Mouse (Mus musculus): ENCODE results near the gene Pax3.

Gene Pax3

GRCm38 (mm10) chr1:78196751-78197311 is at the start of gene Pax3:
Gene Pax3, minus strand, starts transcription at chr1:78197134.
- DNase-seq = no peak

DNA sequence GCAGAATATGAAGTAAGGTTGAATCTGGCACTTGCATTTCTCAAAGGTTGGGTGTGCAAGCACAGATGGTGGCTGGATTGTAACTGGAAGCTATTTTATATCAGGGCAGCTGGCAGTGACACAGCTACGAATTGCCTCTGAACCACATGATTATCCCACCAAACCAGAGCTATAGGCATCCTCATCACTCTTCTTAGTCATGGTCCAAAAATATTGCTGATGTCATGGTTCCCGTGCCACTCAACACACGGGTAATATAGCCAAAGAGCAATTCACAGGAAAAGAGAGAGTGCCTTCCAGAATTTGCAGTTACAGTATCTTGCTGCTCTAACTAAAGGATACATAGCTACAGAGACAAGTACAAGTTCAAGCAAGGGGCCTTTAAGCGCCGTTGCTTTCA is 37.4 kb upstream of the Pax3 start:
- DNase-seq = no peak

GRCm38 (mm10) chr1:78231901-78232546 is 35.1 kb upstream of the Pax3 start:
- no peak for DNase-seq

DNA sequence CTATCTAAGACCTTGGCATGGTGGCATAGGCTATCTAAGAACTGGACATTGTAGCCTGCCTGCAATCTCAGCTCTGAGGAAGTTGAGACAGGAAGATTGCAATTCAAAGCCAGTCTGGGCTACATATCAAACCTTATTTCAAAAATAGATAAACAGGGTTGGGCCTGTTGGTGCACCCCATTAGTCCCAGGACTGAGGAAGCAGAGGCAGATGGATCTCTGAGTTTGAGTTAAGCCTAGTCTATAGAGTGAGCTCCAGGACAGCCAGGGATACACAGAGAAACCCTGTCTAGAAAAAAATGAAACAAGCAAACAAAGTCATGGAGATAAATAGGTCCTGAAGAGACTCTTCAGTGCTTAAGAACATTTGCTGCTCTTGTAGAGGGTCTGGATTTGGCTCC is 32.9 kb upstream of the Pax3 start:
- DNase-seq = no peak

- DNase-seq = no peak
Measured at GRCm38 (mm10) chr1:78228771-78229170, 31.8 kb upstream of the Pax3 start.

DNA sequence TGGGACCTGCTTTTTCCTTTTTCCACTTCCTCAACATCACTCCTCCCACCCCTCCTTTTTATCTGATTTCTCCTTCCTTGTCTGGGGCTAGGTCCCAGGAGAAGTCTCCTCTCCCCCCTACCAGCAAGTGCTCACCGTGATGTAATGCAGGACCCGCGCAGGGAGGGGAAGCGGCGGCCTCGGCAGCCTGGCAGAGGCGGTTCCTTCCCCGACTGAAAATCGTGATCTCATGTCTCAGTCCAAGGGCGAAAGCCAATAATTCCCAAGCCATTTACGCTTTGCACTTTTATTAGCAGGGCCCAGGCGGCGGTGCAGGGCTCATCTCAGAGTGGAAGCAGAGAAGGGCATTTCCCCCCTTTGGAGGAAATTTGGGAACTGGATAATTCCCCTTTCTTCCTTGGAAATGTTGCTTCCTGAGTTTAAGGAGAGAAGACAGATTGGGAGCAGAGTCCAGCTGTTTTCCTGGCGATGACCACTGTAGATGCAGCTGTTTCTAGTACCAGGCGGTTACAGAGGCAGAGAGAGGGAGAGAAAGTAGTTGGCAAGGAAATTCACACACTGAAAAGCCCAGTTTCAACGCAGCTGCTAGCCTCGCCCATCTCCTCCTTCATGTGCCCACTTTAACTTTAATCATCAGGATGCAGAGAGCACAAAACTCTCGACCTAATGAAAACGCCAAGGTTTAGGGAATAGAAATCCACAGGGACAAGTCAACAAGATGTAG is 21.3 kb upstream of the Pax3 start:
- no peak for DNase-seq

- DNase-seq = peak; percentile 45
Measured at GRCm38 (mm10) chr1:78217151-78218034, 20.5 kb upstream of the Pax3 start.

DNA sequence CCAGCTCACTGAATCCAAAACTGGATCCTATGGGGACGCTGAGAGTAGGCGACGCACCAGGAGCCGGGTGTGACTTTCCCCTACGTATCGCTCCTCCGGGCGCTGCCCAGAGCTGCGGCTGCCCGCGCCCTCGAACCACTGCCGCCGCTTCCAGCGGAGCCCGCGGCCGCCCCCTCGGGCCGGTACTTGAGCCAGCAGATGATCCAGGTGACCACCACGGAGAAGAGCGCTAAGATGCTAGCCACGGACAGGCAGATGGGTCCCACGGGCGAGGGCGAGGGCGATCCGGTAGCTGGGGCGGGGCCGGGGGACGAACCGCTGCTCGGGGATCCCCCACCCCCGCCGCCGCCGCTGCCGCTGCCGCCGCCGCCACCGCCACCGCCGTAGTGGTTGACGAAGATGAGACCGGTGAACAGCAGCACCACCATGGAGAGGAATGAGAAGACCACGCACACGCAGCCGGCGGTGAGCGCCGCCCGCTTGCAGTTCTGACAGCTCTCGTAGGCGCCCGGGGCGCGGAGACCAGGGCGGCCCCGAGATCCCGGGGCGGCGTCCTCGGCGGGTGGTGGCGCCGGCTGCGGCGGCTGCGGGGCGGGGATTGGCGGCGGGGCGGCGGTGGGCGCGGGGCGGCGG is 19.7 kb upstream of the Pax3 start:
- DNase-seq = peak; percentile 28

DNA sequence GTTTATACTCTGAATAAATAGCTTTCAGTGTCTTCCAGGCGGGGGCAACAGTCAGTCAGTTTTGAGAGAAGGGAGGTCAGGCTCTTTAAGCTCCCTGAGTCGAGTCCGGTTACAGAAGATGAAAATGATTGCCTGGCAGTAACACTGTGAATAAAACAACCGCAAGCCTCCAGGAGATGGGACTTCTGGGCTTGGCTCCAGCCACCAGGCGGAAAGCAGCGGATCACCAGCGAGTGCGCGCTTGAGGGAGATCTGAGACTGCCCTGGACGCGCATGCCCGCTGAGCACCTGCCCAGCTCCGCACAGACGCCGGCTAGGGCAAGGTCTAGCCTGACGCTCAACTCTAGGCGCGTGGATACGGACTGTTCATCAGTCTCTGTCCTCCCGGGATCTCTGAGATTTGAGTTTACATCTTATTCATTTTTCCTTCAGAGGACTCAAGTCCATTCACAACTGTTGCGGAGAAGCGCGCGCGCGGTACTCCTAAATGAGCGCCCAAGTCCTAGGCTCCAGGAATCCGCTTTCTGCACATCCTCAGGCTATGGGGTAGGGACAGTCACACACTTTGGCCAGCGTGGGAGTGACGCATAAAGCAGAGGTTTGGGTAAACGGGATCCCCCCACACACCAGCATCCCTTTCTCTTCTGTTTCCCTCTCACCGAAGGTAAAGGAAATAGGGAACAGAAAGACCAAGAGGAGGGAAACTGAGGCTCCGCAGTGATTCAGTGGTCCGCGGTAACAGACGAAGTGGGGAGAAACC is 19.0 kb upstream of the Pax3 start:
- DNase-seq = peak; percentile 52

GRCm38 (mm10) chr1:78211041-78211440 is 14.1 kb upstream of the Pax3 start:
- no peak for DNase-seq

DNA sequence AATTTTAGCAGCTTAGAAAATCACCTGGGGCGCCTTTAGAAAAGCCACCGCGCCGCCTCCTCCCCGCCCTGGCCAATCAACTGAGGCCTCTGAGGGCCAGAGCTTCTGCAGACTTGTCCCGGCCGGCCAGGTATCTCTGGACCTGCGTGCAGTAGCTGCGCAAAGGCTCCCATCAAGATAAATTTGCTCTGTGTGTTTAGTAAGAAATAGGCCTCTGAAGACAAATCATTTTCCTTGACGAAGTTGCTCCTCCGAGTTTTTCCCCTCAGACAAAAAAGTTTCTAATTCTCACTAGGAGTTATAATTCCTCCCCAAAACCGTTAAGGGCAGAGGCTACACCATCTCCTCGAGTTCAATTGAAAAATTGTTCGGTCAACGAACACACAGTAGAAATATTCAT is 13.6 kb upstream of the Pax3 start:
- no peak for DNase-seq

DNA sequence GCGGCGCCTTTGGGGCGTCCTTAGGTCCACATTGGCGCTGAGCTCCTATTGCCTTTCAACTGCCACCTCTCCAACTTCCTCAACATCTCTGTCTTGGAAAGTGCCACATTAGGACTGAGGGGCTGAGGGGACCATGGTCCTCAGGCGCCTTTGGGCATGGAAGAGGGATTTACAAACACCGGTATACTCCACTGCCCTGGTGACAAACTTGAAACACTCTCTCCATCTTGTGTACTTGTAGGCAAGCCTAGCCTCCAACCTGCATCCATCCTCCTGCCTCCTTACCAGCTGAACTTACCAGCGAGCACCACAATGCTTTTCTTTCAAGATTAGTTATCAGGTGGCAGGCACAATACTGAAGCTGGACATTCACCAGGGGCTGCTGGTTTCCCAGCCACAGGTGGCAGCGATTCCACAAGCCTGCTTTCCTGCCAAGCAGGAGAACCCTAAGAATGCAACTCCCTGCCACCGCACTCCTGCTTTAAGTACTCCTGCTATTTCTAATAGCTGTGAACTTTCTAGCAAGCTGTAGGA is 11.4 kb upstream of the Pax3 start:
- DNase-seq = no peak

GRCm38 (mm10) chr1:78204341-78204740 is 7.4 kb upstream of the Pax3 start:
- no peak for DNase-seq

DNA sequence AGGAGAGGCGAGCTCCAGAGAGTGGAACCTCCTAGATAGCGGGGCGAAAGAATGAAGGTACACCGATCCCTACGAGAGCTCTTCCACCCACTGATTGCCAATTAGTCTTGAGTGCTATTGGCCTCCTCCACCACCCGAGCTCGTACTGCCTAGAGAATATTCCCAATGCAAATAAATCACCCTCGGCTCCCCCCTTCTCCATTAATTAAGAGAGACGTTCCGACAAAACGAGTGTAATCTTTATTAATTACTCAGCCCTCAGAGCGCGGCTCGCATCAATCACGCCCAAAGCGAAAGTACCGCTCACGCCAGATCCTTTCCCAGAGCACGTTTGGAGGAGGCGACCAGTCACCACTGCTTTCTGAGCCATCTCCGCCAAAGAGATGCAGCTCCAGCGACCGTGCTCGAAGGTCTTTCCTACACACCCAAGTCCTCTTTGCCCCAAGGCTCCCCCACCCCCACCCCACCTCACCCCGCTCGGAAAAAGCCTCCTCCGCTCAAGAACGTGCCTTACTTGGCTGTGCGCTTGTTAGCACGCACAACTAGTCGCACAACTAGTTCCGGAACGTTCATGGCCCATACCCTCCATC is 6.8 kb upstream of the Pax3 start:
- no peak for DNase-seq

- no peak for DNase-seq
Measured at GRCm38 (mm10) chr1:78203086-78203614, 6.2 kb upstream of the Pax3 start.

- no peak for DNase-seq
Measured at GRCm38 (mm10) chr1:78202466-78203085, 5.6 kb upstream of the Pax3 start.

GRCm38 (mm10) chr1:78201251-78202010 is 4.5 kb upstream of the Pax3 start:
- no peak for DNase-seq

GRCm38 (mm10) chr1:78200191-78200590 is 3.3 kb upstream of the Pax3 start:
- no peak for DNase-seq

DNA sequence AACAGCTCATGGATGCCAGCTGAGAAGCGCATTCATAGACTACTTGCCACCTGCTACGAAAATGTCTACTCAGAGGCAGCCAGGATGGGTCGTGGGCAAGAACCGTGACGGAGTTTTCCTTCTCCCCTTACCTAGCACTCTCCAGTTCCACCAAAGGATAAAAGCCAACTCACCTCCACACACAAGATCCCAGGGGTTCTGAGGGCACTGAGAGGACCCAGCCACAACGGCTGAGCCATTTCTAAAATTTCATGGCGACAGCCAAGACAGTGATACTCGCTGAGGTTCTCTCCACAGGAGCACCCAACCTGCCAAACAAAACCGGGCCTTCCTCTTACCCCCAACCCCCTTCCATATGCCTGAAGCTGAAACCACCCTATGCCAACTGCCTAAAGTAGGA is 2.3 kb upstream of the Pax3 start:
- no peak for DNase-seq

Measured in kidney, postnatal 10 days (tissue).